Mouse (Mus musculus): ENCODE measurements around the gene Terb2. TPM values are rescaled to one million over a fixed set of nuclear protein-coding genes. Genes with fewer than 3 reads are reported as not detected.

Terb2 gene
- polyA plus RNA-seq, 1 experiment: not detected

DNA sequence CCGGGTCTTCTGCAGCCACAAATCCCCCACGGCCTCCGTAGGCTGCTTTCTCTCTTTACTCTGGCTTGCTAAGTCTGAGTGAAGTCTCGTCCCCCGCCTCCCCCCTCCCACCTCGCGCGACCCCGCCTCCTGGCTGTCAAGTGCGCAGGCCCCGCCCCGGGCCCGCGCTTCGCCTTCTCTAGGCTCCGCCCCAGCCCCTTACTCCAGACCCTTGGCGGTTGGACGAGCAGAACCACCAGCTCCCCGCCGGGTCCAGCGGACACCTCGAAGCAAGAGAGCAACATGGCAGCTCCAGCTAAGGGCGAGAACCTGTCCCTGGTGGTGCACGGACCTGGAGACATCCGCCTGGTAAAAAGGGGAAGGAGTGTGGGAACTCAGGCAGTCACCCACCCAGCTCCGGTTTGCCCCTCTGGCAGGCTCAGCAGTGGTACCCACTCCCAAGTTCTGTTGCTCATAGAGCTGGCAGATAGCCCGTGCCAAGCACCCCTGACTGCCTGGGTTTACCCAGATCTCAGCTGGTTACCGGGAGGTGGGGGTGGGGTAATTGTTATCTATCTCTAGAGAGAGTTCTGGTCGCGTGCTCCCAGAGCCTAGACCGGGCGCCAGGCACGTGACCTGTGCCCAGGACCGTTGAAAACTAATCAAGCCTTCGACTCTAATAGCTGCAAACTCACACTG lies 48.7 kb downstream of the Terb2 start, which contains the start of gene Sord:
Gene Sord (plus strand): TSS at position 139 of the 678 bp plus-strand sequence.
- WGBS: 1% methylated on average over 35 of the region's 35 CpGs
- Histone ChIP-seq H3K4me3 (ENCODE audit: insufficient read depth, low read depth, low read length) (peak within 1 kb of the TSS; percentile 64), H3K4me1 (ENCODE audit: control insufficient read depth, insufficient read depth, low read length) (peaks cover 3% of the 10 kb centered on the region; the same call in 1 of the 2 replicates), H3K27ac (ENCODE audit: insufficient read depth, low read depth, low read length) (0 out of 2 replicates have a peak within 1 kb of the TSS, but pooled peaks have one; percentile 12)
- no peak for TF ChIP-seq CTCF (IDR thresholded peaks at IDR 0.05; ENCODE audit: insufficient read depth, low read depth, low read length)
- no peak; the same call in 1 of the 2 replicates for TF ChIP-seq POLR2A (IDR thresholded peaks at IDR 0.05; ENCODE audit: insufficient read depth, low read depth, low read length)

DNA sequence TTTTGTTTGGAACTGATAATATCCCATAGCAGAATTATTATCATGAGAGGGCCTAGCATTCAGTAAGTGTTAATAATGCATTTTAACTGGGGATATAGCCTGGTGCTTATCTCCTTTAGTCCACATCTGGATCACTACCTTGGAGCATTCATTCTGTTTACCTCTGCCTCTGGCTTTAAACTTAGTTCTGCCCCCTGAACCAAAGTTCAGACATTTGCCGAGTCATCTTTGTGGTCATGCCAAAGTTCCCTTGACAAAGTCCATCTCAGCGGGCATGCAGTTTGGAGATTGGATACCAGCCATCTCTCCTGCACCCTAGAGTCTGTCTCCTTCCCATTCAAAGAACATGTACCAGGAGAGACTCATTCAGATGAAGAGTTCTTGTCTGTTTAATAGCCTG lies 49.4 kb downstream of the Terb2 start:
- 73% methylated on average over 2 of the region's 2 CpGs for WGBS
- TF ChIP-seq CTCF (IDR thresholded peaks at IDR 0.05; ENCODE audit: insufficient read depth, low read depth, low read length) (no peak), POLR2A (IDR thresholded peaks at IDR 0.05; ENCODE audit: insufficient read depth, low read depth, low read length) (no peak)
- H3K27ac ChIP-seq (ENCODE audit: insufficient read depth, low read depth, low read length): no peak overlapping the region
- H3K4me3 ChIP-seq (ENCODE audit: insufficient read depth, low read depth, low read length): no peak overlapping the region
- peaks cover 3% of the 10 kb centered on the region; the same call in 1 of the 2 replicates for H3K4me1 ChIP-seq (ENCODE audit: control insufficient read depth, insufficient read depth, low read length)

DNA sequence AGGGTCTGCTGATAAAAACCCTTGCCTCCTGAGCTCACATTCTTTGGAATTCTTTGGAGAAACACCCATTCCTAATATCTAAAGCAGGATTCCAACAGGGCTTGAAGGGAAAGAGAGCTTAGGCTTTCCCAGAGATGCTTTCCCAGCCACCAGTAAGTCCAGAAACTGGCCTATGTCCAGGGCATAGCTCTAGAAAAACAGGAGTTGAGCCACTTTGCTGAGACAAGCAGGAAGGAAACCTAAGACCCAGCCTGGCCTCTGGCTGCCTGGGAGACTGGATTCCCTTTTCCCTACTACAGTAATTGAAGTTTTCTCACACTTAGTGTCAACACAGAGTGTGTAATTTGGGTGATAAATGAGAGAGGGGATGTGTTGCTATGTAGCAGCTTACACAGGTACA lies 50.2 kb downstream of the Terb2 start:
- H3K4me3 ChIP-seq (ENCODE audit: insufficient read depth, low read depth, low read length): no peak overlapping the region
- peaks cover 3% of the 10 kb centered on the region; the same call in 1 of the 2 replicates for H3K4me1 ChIP-seq (ENCODE audit: control insufficient read depth, insufficient read depth, low read length)
- TF ChIP-seq CTCF (IDR thresholded peaks at IDR 0.05; ENCODE audit: insufficient read depth, low read depth, low read length) (no peak), POLR2A (IDR thresholded peaks at IDR 0.05; ENCODE audit: insufficient read depth, low read depth, low read length) (no peak)
- no peak overlapping the region for H3K27ac ChIP-seq (ENCODE audit: insufficient read depth, low read depth, low read length)

DNA sequence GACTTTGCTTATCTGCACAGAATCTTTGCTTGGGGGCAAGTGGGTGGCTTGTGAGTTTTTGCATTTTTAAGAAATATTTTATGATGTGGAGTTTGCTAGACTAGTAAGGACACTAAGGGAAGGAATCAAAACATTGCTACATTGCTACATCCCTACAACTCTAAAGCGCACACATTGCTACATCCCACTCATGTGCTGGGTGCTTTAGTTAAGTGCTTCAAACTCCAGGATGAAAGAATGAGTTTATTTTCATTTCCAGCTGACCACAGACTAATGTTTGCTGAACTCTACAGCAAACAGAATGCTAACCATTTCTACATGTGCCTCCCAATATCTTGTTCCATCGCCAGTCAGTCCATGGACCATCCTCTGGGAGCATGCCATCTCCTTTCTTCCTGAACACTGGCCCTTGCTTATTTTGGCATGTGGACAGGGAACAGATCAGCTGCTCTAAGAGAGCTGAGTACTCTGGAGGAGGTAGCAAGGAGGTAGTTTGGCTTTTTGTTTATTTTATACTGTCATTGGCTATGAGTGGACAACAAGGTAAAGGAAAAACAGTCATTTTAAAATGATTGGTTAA lies 51.9 kb downstream of the Terb2 start:
- WGBS: 79% methylated on average over 2 of the region's 2 CpGs
- no peak for TF ChIP-seq CTCF (IDR thresholded peaks at IDR 0.05; ENCODE audit: insufficient read depth, low read depth, low read length)
- no peak for TF ChIP-seq POLR2A (IDR thresholded peaks at IDR 0.05; ENCODE audit: insufficient read depth, low read depth, low read length)
- no peak overlapping the region for H3K27ac ChIP-seq (ENCODE audit: insufficient read depth, low read depth, low read length)
- peaks cover 3% of the 10 kb centered on the region; the same call in 1 of the 2 replicates for H3K4me1 ChIP-seq (ENCODE audit: control insufficient read depth, insufficient read depth, low read length)
- no peak overlapping the region for H3K4me3 ChIP-seq (ENCODE audit: insufficient read depth, low read depth, low read length)

DNA sequence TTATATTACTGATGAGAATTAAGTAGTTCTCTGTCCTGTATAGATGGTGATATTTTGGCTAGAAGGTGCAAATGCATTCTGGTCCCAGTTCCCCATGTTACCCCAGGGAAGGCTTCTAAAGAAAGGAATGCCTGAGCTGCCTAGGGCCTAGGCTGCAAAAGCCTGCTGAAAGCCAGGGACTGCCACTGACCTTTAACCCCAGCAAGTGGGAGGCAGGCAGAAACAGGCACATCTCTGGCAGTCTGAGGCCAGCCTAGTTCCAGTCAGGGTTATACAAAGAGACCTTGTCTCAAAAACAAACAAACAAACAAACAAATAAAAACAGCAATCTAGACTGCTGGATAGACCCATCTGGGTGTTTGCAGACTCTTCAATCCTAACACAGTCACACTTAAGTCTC lies 54.7 kb downstream of the Terb2 start:
- Histone ChIP-seq H3K4me1 (ENCODE audit: control insufficient read depth, insufficient read depth, low read length) (no peaks in the 10 kb centered on the region), H3K27ac (ENCODE audit: insufficient read depth, low read depth, low read length) (no peak overlapping the region), H3K4me3 (ENCODE audit: insufficient read depth, low read depth, low read length) (no peak overlapping the region)
- TF ChIP-seq CTCF (IDR thresholded peaks at IDR 0.05; ENCODE audit: insufficient read depth, low read depth, low read length) (no peak), POLR2A (IDR thresholded peaks at IDR 0.05; ENCODE audit: insufficient read depth, low read depth, low read length) (no peak)

DNA sequence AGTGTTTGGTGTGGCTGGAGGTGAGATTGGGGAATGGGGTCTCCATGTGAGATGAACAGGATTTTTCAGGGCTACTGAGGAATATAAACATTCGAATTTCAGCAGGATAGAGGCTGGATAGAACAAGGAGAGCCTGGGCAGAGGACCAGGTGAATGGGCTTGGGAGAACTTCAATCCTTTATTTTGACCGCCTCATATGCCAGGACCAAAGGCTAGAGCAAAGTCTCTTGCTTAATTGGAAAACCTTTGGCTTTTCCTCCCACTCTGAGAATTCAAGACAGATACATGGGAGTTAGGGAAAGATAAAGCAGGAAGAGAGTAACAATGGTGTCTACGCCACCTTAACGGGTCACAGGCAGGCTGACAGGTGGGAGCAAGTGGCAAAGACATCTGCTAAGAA lies 55.2 kb downstream of the Terb2 start:
- TF ChIP-seq POLR2A (IDR thresholded peaks at IDR 0.05; ENCODE audit: insufficient read depth, low read depth, low read length) (no peak), CTCF (IDR thresholded peaks at IDR 0.05; ENCODE audit: insufficient read depth, low read depth, low read length) (no peak)
- no peaks in the 10 kb centered on the region for H3K4me1 ChIP-seq (ENCODE audit: control insufficient read depth, insufficient read depth, low read length)
- H3K4me3 ChIP-seq (ENCODE audit: insufficient read depth, low read depth, low read length): no peak overlapping the region
- H3K27ac ChIP-seq (ENCODE audit: insufficient read depth, low read depth, low read length): no peak overlapping the region
- 95% methylated on average over 4 of the region's 4 CpGs for WGBS

DNA sequence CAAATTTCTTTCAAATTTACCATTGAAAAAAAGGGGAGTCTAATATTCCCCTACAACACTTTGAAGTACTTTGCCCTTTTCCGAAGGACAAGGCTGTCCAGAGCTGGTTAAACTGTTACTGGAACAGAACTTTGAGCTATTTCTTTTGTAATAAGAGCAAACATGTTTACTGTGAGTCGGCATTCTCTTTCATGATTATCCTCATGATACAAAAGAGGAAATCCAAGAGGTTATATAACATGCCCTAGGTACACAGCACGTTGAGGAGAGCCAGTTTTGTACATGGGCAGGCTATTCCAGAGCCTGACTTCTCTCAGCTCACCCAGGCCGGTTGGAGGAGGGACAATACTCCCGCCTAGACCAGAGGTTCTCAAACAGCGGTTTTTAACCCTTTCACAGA lies 55.9 kb downstream of the Terb2 start:
- no peak overlapping the region for H3K4me3 ChIP-seq (ENCODE audit: insufficient read depth, low read depth, low read length)
- H3K27ac ChIP-seq (ENCODE audit: insufficient read depth, low read depth, low read length): no peak overlapping the region
- TF ChIP-seq CTCF (IDR thresholded peaks at IDR 0.05; ENCODE audit: insufficient read depth, low read depth, low read length) (no peak), POLR2A (IDR thresholded peaks at IDR 0.05; ENCODE audit: insufficient read depth, low read depth, low read length) (no peak)
- 63% methylated on average over 6 of the region's 6 CpGs for WGBS
- H3K4me1 ChIP-seq (ENCODE audit: control insufficient read depth, insufficient read depth, low read length): no peaks in the 10 kb centered on the region

DNA sequence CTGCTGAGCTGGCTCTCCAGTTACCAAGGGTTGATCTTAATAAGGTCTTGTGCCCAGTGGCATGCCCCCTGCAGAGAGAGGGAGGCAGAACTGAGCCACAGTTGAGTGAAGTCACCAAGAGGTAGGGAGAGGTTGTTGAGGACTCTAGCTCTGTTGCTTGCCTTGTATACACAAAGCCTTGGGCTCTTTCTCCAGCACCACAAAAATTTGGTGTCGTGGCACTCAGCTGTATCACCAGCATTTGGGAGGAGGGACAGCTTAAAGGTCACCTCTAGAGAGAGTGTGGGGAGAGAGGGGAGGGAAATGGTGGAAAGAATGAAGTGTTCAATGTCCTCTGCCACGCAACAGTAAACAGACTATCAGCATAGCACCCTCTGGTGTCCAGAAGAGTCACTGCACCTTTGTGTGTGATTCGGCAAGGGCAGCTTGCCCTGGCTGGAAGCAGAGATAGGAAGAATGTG lies 57.6 kb downstream of the Terb2 start:
- 6% methylated on average over 3 of the region's 3 CpGs for WGBS
- H3K27ac ChIP-seq (ENCODE audit: insufficient read depth, low read depth, low read length): no peak overlapping the region
- TF ChIP-seq CTCF (IDR thresholded peaks at IDR 0.05; ENCODE audit: insufficient read depth, low read depth, low read length): peak; percentile 48; the same call in 1 of the 2 replicates
- TF ChIP-seq POLR2A (IDR thresholded peaks at IDR 0.05; ENCODE audit: insufficient read depth, low read depth, low read length): no peak
- no peak overlapping the region for H3K4me3 ChIP-seq (ENCODE audit: insufficient read depth, low read depth, low read length)
- no peaks in the 10 kb centered on the region for H3K4me1 ChIP-seq (ENCODE audit: control insufficient read depth, insufficient read depth, low read length)

DNA sequence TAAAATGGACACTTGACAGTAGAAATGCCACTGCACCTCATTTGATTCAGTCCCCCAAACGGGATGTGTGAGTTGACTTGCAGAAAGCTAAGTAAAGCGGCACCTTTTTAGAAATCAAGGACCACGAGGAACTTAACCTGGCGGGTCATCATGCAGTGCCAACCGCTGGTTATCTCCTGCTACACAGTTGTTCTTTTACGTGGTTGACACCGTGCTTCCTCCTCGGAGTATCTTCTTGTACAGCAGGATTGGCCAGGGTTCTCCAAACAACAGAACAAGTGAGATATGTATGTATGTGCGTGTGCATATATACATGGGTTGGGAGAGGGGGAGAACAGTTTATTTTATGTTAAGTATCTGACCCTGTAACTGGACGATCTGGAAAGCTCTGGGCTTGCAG lies 61.7 kb downstream of the Terb2 start:
- no peaks in the 10 kb centered on the region for H3K4me1 ChIP-seq (ENCODE audit: control insufficient read depth, insufficient read depth, low read length)
- no peak overlapping the region for H3K27ac ChIP-seq (ENCODE audit: insufficient read depth, low read depth, low read length)
- WGBS: 91% methylated on average over 10 of the region's 10 CpGs
- H3K4me3 ChIP-seq (ENCODE audit: insufficient read depth, low read depth, low read length): no peak overlapping the region
- no peak for TF ChIP-seq POLR2A (IDR thresholded peaks at IDR 0.05; ENCODE audit: insufficient read depth, low read depth, low read length)
- no peak for TF ChIP-seq CTCF (IDR thresholded peaks at IDR 0.05; ENCODE audit: insufficient read depth, low read depth, low read length)
